Mouse (Mus musculus): ENCODE measurements at regions not wholly inside any gene's neighbourhood (a gene's known extent, or its start where the extent isn't known, plus 50 kb on each side); places are given as distances from the start of the nearest gene placed in this dataset.
"Not testable (repeated sequence)": the region's sequence is repeated elsewhere in the genome, so short reads cannot be mapped to it uniquely, and the experiment has no call there.

GRCm38 (mm10) chr3:96374343-96374624 is 77.8 kb downstream of the BC107364 start:
- no CpG with 5 or more reads among the region's 4 CpGs for WGBS
- peak; percentile 53; the same call in 1 of the 2 replicates for ATAC-seq (ENCODE audit: low FRiP score, low TSS enrichment)
- H3K27ac ChIP-seq (replicated peaks); H3K36me3 ChIP-seq (ENCODE audit: control insufficient read depth, insufficient read depth, low read length); H3K4me2 ChIP-seq (replicated peaks; ENCODE audit: low read depth); H3K4me3 ChIP-seq (ENCODE audit: low read depth, low read length); DNase-seq (ENCODE audit: low spot score); H3K9me3 ChIP-seq (ENCODE audit: control insufficient read depth, low read length); H3K27me3 ChIP-seq (ENCODE audit: control insufficient read depth, insufficient read depth, low read length); H3K4me1 ChIP-seq (replicated peaks; ENCODE audit: control insufficient read depth, insufficient read depth); H3K9ac ChIP-seq (ENCODE audit: low read length): not testable (repeated sequence)

GRCm38 (mm10) chr3:96373600-96374342 is 78.3 kb downstream of the BC107364 start:
- H3K9ac ChIP-seq (ENCODE audit: low read length); H3K4me1 ChIP-seq (replicated peaks; ENCODE audit: control insufficient read depth, insufficient read depth); DNase-seq (ENCODE audit: low spot score); H3K27me3 ChIP-seq (ENCODE audit: control insufficient read depth, insufficient read depth, low read length); H3K4me3 ChIP-seq (ENCODE audit: low read depth, low read length); H3K4me2 ChIP-seq (replicated peaks; ENCODE audit: low read depth); H3K9me3 ChIP-seq (ENCODE audit: control insufficient read depth, low read length); H3K27ac ChIP-seq (replicated peaks); H3K36me3 ChIP-seq (ENCODE audit: control insufficient read depth, insufficient read depth, low read length): not testable (repeated sequence)
- 50% methylated on average over 1 of the region's 43 CpGs for WGBS
- peak; percentile 79 for ATAC-seq (ENCODE audit: low FRiP score, low TSS enrichment)

GRCm38 (mm10) chr3:96362581-96362980 is 68.8 kb upstream of the Fcgr1 start:
- H3K4me3 ChIP-seq (ENCODE audit: low read depth, low read length); H3K4me1 ChIP-seq (replicated peaks; ENCODE audit: control insufficient read depth, insufficient read depth); H3K9me3 ChIP-seq (ENCODE audit: control insufficient read depth, low read length); H3K9ac ChIP-seq (ENCODE audit: low read length); H3K27me3 ChIP-seq (ENCODE audit: control insufficient read depth, insufficient read depth, low read length); H3K27ac ChIP-seq (replicated peaks); H3K4me2 ChIP-seq (replicated peaks; ENCODE audit: low read depth); H3K36me3 ChIP-seq (ENCODE audit: control insufficient read depth, insufficient read depth, low read length); ATAC-seq (ENCODE audit: low FRiP score, low TSS enrichment): not testable (repeated sequence)
- 23% methylated on average over 10 of the region's 10 CpGs for WGBS
- peak; percentile 10 for DNase-seq (ENCODE audit: low spot score)

DNA sequence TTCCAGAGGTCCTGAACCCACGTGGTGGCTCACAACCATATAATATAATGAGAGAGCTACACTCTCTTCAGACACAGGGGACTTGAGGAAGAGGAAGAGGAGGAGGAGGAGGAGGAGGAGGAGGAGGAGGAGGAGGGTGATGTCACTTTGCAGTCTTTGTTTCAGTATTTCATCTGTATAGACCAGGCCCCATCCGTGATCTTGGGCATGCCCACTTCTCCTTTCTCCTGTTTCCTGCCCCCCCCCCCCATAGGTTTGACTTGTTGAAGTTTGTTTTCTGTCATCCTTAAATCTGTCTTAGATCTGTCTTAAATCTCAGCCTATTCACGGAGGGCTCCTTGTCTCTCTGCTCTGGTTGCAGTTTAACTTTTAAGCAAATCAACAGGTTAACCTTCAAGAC is 67.0 kb upstream of the Fcgr1 start:
- DNase-seq (ENCODE audit: low spot score) (peak; percentile 1), ATAC-seq (ENCODE audit: low FRiP score, low TSS enrichment) (no peak)
- no peak for TF ChIP-seq EP300 (optimal IDR thresholded peaks at IDR 0.05)
- no peak for TF ChIP-seq CTCF (IDR thresholded peaks at IDR 0.05; ENCODE audit: low read depth)
- Histone ChIP-seq H3K4me1 (replicated peaks; ENCODE audit: control insufficient read depth, insufficient read depth) (no peaks in the 10 kb centered on the region), H3K4me2 (replicated peaks; ENCODE audit: low read depth) (no peak overlapping the region), H3K9me3 (ENCODE audit: control insufficient read depth, low read length) (no peaks in the 10 kb centered on the region), H3K27me3 (ENCODE audit: control insufficient read depth, insufficient read depth, low read length) (no peaks in the 10 kb centered on the region), H3K9ac (ENCODE audit: low read length) (no peak overlapping the region), H3K4me3 (ENCODE audit: low read depth, low read length) (no peak overlapping the region), H3K36me3 (ENCODE audit: control insufficient read depth, insufficient read depth, low read length) (no peaks in the 10 kb centered on the region), H3K27ac (replicated peaks) (no peak overlapping the region)
- WGBS: 58% methylated on average over 3 of the region's 3 CpGs

GRCm38 (mm10) chr3:96360214-96360536 is 66.4 kb upstream of the Fcgr1 start:
- 0% methylated on average over 1 of the region's 21 CpGs for WGBS
- not testable (repeated sequence) for H3K27ac ChIP-seq (replicated peaks); H3K27me3 ChIP-seq (ENCODE audit: control insufficient read depth, insufficient read depth, low read length); H3K9me3 ChIP-seq (ENCODE audit: control insufficient read depth, low read length); H3K4me1 ChIP-seq (replicated peaks; ENCODE audit: control insufficient read depth, insufficient read depth); H3K36me3 ChIP-seq (ENCODE audit: control insufficient read depth, insufficient read depth, low read length); H3K9ac ChIP-seq (ENCODE audit: low read length); H3K4me2 ChIP-seq (replicated peaks; ENCODE audit: low read depth); H3K4me3 ChIP-seq (ENCODE audit: low read depth, low read length); DNase-seq (ENCODE audit: low spot score)
- ATAC-seq (ENCODE audit: low FRiP score, low TSS enrichment): peak; percentile 81

DNA sequence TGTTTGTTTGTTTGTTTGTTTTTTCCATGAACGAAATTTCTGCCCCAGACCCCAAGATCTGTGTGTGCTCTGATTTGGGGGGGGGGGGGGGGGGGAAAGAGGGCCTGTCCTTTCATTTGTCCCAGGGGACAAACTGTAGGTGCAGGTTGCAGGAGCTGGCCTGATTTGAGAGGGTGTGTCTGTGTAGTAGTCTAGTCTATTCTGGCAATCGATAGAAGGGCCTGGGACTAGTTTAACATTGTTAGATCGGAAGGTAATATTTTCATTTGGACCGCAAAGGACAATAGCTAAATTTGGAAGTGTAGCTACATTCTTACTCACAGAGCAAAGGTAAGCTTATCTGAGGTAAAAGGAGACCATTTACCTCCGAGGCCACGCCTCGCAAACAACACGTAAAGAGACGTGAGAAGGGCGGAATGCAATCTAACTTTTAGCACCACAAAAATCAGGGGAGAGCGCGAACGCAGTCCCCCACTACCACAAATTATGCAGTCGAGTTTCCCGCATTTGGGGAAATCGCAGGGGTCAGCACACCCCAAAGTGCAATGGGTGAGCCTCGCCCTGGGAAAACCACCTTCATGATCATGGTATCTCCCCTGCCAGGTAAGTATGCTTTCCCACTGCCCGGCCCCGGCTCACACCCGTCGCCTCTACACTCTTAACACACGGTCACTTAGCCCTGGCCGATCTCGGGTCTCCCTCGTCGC is 65.9 kb upstream of the Fcgr1 start:
- not testable (repeated sequence) for H3K27ac ChIP-seq (replicated peaks); H3K4me2 ChIP-seq (replicated peaks; ENCODE audit: low read depth); H3K4me3 ChIP-seq (ENCODE audit: low read depth, low read length); DNase-seq (ENCODE audit: low spot score); H3K9me3 ChIP-seq (ENCODE audit: control insufficient read depth, low read length); H3K36me3 ChIP-seq (ENCODE audit: control insufficient read depth, insufficient read depth, low read length); H3K4me1 ChIP-seq (replicated peaks; ENCODE audit: control insufficient read depth, insufficient read depth); H3K27me3 ChIP-seq (ENCODE audit: control insufficient read depth, insufficient read depth, low read length); H3K9ac ChIP-seq (ENCODE audit: low read length)
- WGBS: no CpG with 5 or more reads among the region's 26 CpGs
- peak; percentile 70 for ATAC-seq (ENCODE audit: low FRiP score, low TSS enrichment)

DNA sequence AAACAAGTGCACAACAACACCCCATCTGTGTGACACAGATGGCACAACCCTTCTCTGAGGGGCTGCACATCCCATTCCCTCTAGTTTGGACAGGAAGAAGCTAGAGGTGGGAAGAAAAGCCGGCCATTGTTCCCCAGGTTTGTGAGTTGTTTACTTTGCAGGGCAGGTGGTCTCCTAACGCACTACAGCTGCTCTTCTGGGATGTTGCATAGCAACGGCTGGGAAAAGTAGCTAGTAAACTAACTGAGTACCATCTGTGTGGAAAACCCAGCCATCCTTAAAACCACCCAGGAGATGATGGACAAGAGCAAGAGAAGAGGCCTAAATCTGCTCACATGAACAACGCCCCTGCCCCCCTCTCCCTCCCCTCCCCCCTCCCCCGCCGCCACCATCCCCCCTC is 57.9 kb upstream of the Fcgr1 start:
- WGBS: no CpG with 5 or more reads among the region's 6 CpGs
- H3K9ac ChIP-seq (ENCODE audit: low read length); H3K4me3 ChIP-seq (ENCODE audit: low read depth, low read length); H3K4me1 ChIP-seq (replicated peaks; ENCODE audit: control insufficient read depth, insufficient read depth); ATAC-seq (ENCODE audit: low FRiP score, low TSS enrichment); H3K9me3 ChIP-seq (ENCODE audit: control insufficient read depth, low read length); H3K27ac ChIP-seq (replicated peaks); DNase-seq (ENCODE audit: low spot score); H3K4me2 ChIP-seq (replicated peaks; ENCODE audit: low read depth); H3K36me3 ChIP-seq (ENCODE audit: control insufficient read depth, insufficient read depth, low read length); H3K27me3 ChIP-seq (ENCODE audit: control insufficient read depth, insufficient read depth, low read length): not testable (repeated sequence)

DNA sequence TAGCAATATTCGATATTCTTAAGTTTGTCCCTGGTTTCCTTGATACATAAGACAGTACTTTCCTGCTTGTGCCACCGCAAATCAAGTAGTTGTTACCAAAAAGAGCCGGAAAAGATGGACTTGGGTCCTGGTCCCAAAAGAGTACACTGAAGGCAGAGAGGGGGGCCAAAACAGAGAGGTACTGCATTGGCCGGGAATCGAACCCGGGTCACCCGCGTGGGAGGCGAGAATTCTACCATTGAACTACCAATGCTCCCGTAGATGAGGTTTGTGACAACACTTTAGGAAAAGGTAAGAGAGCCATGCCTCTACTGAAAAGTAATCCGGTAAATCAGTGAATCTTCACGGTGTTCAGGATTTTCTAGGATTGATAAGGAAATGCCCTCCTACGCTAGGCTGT is 57.2 kb upstream of the Fcgr1 start:
- not testable (repeated sequence) for H3K27me3 ChIP-seq (ENCODE audit: control insufficient read depth, insufficient read depth, low read length); H3K9ac ChIP-seq (ENCODE audit: low read length); DNase-seq (ENCODE audit: low spot score); ATAC-seq (ENCODE audit: low FRiP score, low TSS enrichment); H3K4me2 ChIP-seq (replicated peaks; ENCODE audit: low read depth); H3K9me3 ChIP-seq (ENCODE audit: control insufficient read depth, low read length); H3K4me3 ChIP-seq (ENCODE audit: low read depth, low read length); H3K4me1 ChIP-seq (replicated peaks; ENCODE audit: control insufficient read depth, insufficient read depth); H3K27ac ChIP-seq (replicated peaks); H3K36me3 ChIP-seq (ENCODE audit: control insufficient read depth, insufficient read depth, low read length)
- no CpG with 5 or more reads among the region's 13 CpGs for WGBS

DNA sequence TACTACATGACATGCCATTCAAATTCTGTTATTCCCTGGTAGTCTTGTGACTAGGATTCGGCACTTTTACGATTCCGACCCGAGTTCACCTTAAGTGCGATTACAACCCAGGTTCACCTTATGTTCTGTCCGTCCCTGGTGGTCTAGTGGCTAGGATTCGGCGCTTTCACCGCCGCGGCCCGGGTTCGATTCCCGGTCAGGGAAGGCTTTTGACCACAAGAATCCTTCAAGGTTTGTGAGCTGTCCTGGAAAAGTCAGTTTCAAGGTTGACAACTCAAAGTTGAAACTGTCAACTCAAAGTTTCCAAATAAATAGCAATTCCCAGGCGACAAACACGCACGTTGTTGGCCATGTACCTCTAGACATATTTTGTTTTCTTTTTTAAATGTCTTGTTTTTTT is 52.8 kb upstream of the Fcgr1 start:
- H3K27me3 ChIP-seq (ENCODE audit: control insufficient read depth, insufficient read depth, low read length); H3K4me1 ChIP-seq (replicated peaks; ENCODE audit: control insufficient read depth, insufficient read depth); DNase-seq (ENCODE audit: low spot score); H3K27ac ChIP-seq (replicated peaks); H3K9me3 ChIP-seq (ENCODE audit: control insufficient read depth, low read length); H3K36me3 ChIP-seq (ENCODE audit: control insufficient read depth, insufficient read depth, low read length); H3K4me3 ChIP-seq (ENCODE audit: low read depth, low read length); ATAC-seq (ENCODE audit: low FRiP score, low TSS enrichment); H3K9ac ChIP-seq (ENCODE audit: low read length); H3K4me2 ChIP-seq (replicated peaks; ENCODE audit: low read depth): not testable (repeated sequence)
- whole genome bisulfite sequencing: no CpG with 5 or more reads among the region's 17 CpGs
